Mouse (Mus musculus) forebrain, postnatal 0 days (tissue): ENCODE measurements around the gene Cluh. TPM values are rescaled to one million over a fixed set of nuclear protein-coding genes. Genes with fewer than 3 reads are reported as not detected.

Experiments
- ATAC-seq: fragments of 200-750 bp; cut with Nextera tagmentation; 2 replicates; pipeline ENCODE4 v1.8.0; 2017; ENCODE audit warnings: mild to moderate bottlenecking, moderate library complexity
- DNase-seq: peaks from one replicate; pipeline ENCODE4 v3.0.0-alpha.2; 2015
- H3K27ac ChIP-seq: fragments of 300-500 bp; sonication (generic); 2 replicates; pipeline ENCODE4 v1.5.1; 2014; ENCODE audit warnings: low read depth, mild to moderate bottlenecking, antibody characterized with exemption, low read length, moderate library complexity, mixed read lengths
- H3K27me3 ChIP-seq: fragments of 300-500 bp; sonication (generic); 2 replicates; pipeline ENCODE4 v1.6.1; 2014; ENCODE audit warnings: mild to moderate bottlenecking, low read length, mixed read lengths; ENCODE audit not compliant: insufficient read depth
- H3K36me3 ChIP-seq: fragments of 300-500 bp; sonication (generic); 2 replicates; pipeline ENCODE4 v1.6.1; 2014; ENCODE audit warnings: mild to moderate bottlenecking, moderate library complexity; ENCODE audit not compliant: insufficient read depth
- H3K4me1 ChIP-seq: fragments of 300-500 bp; sonication (generic); 2 replicates; pipeline ENCODE4 v1.6.1; 2014; ENCODE audit warnings: antibody characterized with exemption; ENCODE audit not compliant: insufficient read depth
- H3K4me2 ChIP-seq: fragments of 300-500 bp; sonication (generic); 2 replicates; pipeline ENCODE4 v1.6.1; 2014; ENCODE audit warnings: low read depth, mild to moderate bottlenecking, moderate library complexity
- H3K4me3 ChIP-seq: fragments of 300-500 bp; sonication (generic); 2 replicates; pipeline ENCODE4 v1.5.1; 2014; ENCODE audit warnings: low read depth, low read length, mixed read lengths
- H3K9ac ChIP-seq: fragments of 300-500 bp; sonication (generic); 2 replicates; pipeline ENCODE4 v1.6.1; 2014; ENCODE audit warnings: mild to moderate bottlenecking
- H3K9me3 ChIP-seq: fragments of 300-500 bp; sonication (generic); 2 replicates; pipeline ENCODE4 v1.6.1; 2016; ENCODE audit warnings: low read length
- CTCF ChIP-seq: sonication (generic); IDR thresholded peaks from 2 replicates; pipeline ENCODE4 v1.5.1; 2016; ENCODE audit warnings: antibody characterized with exemption, control low read depth, low read depth
- WGBS: fragments of 180-500 bp; shearing (Covaris S2); extraction: QIAGEN DNeasy Blood & Tissue Kit; methylation state at CpG from one replicate; pipeline ENCODE4 v1.1.7; 2014; 5-methylcytosine and 5-hydroxymethylcytosine counted together
- polyA plus RNA-seq: library from polyadenylated mRNA; unstranded; fragments of >200 nt; fragmentation: Nextera tagmentation; extraction: Ambion mirVana; gene quantifications from 2 replicates; pipeline ENCODE4 v1.2.1, GENCODE M21; 2015
- total RNA-seq: library from RNA; depleted of rRNA; stranded (reverse); fragments of >200 nt; gene quantifications from 2 replicates; pipeline ENCODE4 v1.2.3, GENCODE M21; 2014; rRNA removed

Gene Cluh
- total and polyA plus RNA-seq, 2 experiments from 2014 or later, result 12.9 to 62.4 TPM

- Histone ChIP-seq H3K4me2 (no peak overlapping the region), H3K36me3 (no peaks in the 10 kb centered on the region), H3K27ac (no peak overlapping the region), H3K9ac (no peak overlapping the region), H3K4me3 (no peak overlapping the region), H3K27me3 (no peaks in the 10 kb centered on the region), H3K4me1 (no peaks in the 10 kb centered on the region; the same call in 1 of the 2 replicates), H3K9me3 (no peaks in the 10 kb centered on the region)
- 89% methylated on average over 1 of the region's 1 CpGs for WGBS
- ATAC-seq (no peak), DNase-seq (no peak)
- no peak for TF ChIP-seq CTCF
Measured at GRCm38 (mm10) chr11:74708781-74709180, 59.5 kb downstream of the Cluh start.

GRCm38 (mm10) chr11:74710671-74711070 is 61.4 kb downstream of the Cluh start:
- H3K36me3 ChIP-seq, result no peaks in the 10 kb centered on the region
- no peak for TF ChIP-seq CTCF
- WGBS, result 93% methylated on average over 1 of the region's 1 CpGs
- no peaks in the 10 kb centered on the region for H3K9me3 ChIP-seq
- no peaks in the 10 kb centered on the region; the same call in 1 of the 2 replicates for H3K4me1 ChIP-seq
- no peak overlapping the region for H3K4me3 ChIP-seq
- no peak overlapping the region for H3K27ac ChIP-seq
- H3K9ac ChIP-seq, result no peak overlapping the region
- H3K27me3 ChIP-seq, result no peaks in the 10 kb centered on the region
- H3K4me2 ChIP-seq, result no peak overlapping the region
- DNase-seq (no peak), ATAC-seq (no peak)

- ATAC-seq (no peak), DNase-seq (no peak)
- H3K36me3 ChIP-seq, result no peaks in the 10 kb centered on the region
- H3K4me3 ChIP-seq, result no peak overlapping the region
- no peak overlapping the region for H3K27ac ChIP-seq
- no peaks in the 10 kb centered on the region for H3K9me3 ChIP-seq
- 72% methylated on average over 3 of the region's 3 CpGs for WGBS
- H3K4me1 ChIP-seq, result peaks cover 4% of the 10 kb centered on the region; the same call in 1 of the 2 replicates
- H3K9ac ChIP-seq, result no peak overlapping the region
- H3K27me3 ChIP-seq, result no peaks in the 10 kb centered on the region
- no peak overlapping the region for H3K4me2 ChIP-seq
- TF ChIP-seq CTCF, result no peak
Measured at GRCm38 (mm10) chr11:74715971-74716525, 66.8 kb downstream of the Cluh start.

Other genes starting within 250 kb of the Cluh start
- gene Rap1gap2, start 38.6 kb upstream of the Cluh start, total RNA-seq, result 43.7 and 52.5 TPM in 2 replicates
- 9.9 and 12.2 TPM in 2 replicates for gene Rap1gap2, start 38.6 kb upstream of the Cluh start, polyA plus RNA-seq
- gene Ccdc92b, start 29.9 kb upstream of the Cluh start, total RNA-seq, result 12.2 and 14.2 TPM in 2 replicates
- gene Ccdc92b, start 29.9 kb upstream of the Cluh start, polyA plus RNA-seq, result 4.0 and 4.1 TPM in 2 replicates
- gene Pafah1b1, start 75.2 kb downstream of the Cluh start, total RNA-seq, result 200 and 248 TPM in 2 replicates
- gene Pafah1b1, start 75.2 kb downstream of the Cluh start, polyA plus RNA-seq, result 57.4 and 64.1 TPM in 2 replicates
- 18.7 and 19.9 TPM in 2 replicates for gene Mettl16, start 121.3 kb downstream of the Cluh start, total RNA-seq
- gene Mettl16, start 121.3 kb downstream of the Cluh start, polyA plus RNA-seq, result 17.5 and 22.0 TPM in 2 replicates
- 14.2 and 15.9 TPM in 2 replicates for gene Mnt, start 181.4 kb downstream of the Cluh start, total RNA-seq
- gene Mnt, start 181.4 kb downstream of the Cluh start, polyA plus RNA-seq, result 6.8 and 8.1 TPM in 2 replicates
- gene Sgsm2, start 247.6 kb downstream of the Cluh start, total RNA-seq, result 39.2 and 47.1 TPM in 2 replicates
- gene Sgsm2, start 247.6 kb downstream of the Cluh start, polyA plus RNA-seq, result 13.7 and 18.9 TPM in 2 replicates
- gene Tsr1, start 248.6 kb downstream of the Cluh start, total RNA-seq, result 32.7 and 33.2 TPM in 2 replicates
- gene Tsr1, start 248.6 kb downstream of the Cluh start, polyA plus RNA-seq, result 23.8 and 25.5 TPM in 2 replicates